Mouse (Mus musculus) liver, postnatal 0 days (tissue): Measurements from ENCODE around the gene Shroom3.

Experiments
- CTCF ChIP-seq: sonication (generic); IDR thresholded peaks from 2 replicates; pipeline ENCODE4 v1.5.1; 2016; ENCODE audit warnings: antibody characterized with exemption, low read depth
- EP300 ChIP-seq: IDR thresholded peaks from 2 replicates; pipeline ENCODE4 v1.6.1; 2016; ENCODE audit warnings: antibody characterized with exemption, low read depth, mild to moderate bottlenecking

GRCm38 (mm10) chr5:92664321-92664720 lies 18.9 kb upstream of the Shroom3 start:
- TF ChIP-seq EP300 = no peak
- no peak for TF ChIP-seq CTCF
